Mouse (Mus musculus) heart, postnatal 25 days (tissue): ENCODE measurements around the gene Cdkn2aip. TPM values are rescaled to one million over a fixed set of nuclear protein-coding genes. Genes with fewer than 3 reads are reported as not detected.

Experiments used
- DNase-seq: peaks from one replicate; pipeline ENCODE4 v3.0.0; 2022; ENCODE audit warnings: low spot score
- intact Hi-C: fragments of 180-260 bp; cut with DNase I; formaldehyde crosslinking; loops from one replicate; pipeline ENCODE4 v1.15.1; 2025
- total RNA-seq, 2 experiments: library from RNA; stranded (reverse); gene quantifications; 2 replicates each; pipeline ENCODE4 v1.2.3; 2021

Cdkn2aip gene
- total RNA-seq, 2 experiments from 2014 or later, result 9.0 to 11.0 TPM

DNA sequence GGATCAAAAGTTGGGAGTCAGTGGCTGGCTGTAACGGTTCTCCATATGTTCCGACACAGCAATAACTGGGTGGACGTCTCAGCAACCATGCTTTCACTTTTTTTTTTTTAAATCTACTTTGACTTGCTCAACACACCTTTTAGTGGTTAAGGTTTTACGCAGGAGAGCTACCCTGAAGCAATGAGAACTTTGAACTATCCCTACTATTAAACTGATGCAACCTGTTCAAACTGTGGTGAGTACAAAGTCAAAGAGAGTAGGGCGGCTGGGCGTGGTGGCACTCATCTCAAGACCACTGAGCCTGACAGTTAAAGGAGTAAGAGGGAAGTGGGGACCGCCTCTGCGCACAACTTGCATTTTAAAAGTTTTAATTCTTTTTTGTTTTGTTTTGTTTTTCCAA lies 7.0 kb downstream of the Cdkn2aip start:
- intact Hi-C loops, result no loop called here

DNA sequence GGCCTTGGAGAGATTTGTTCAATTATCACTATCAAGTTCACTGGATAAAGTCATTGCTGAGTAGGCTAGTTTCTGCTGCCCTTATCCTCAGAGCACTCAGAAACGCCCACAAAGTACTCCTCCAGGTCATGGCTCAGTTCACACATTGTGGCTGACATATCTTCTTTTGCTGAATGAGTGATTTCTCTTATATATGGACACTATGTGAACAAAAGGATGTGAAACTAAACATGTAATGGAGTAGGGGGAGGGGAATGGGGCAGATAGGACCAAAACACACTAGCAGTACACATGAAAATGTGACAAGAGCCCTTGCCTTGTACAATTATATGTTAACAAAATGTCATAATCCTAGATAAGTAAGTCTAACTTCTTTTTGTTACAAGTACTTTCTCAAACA lies 11.4 kb downstream of the Cdkn2aip start:
- intact Hi-C loops, result no loop called here
- no peak for DNase-seq

More for the DNA sequence above, 7.0 kb downstream of the Cdkn2aip start:
- DNase-seq, result no peak

DNA sequence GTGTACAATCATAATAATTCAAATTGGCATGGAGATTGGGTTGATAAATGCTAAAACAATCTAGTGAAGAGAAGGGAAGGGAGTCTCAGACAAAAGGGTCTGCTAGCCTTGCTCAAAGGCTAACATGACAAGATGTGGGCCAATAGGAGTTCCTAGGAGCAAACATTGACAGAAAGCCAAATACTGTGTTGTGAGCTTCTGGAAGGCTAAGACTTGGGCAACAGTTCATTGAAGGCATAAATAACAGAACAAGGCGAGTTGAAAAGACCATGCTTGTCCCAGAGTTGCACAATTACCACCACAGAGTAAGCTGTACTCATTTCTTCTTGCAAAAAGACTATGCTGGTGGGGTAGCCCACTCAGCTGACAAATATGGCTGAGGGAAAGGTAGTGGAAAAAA lies 16.0 kb downstream of the Cdkn2aip start:
- DNase-seq, result no peak
- intact Hi-C loops, result no loop called here

DNA sequence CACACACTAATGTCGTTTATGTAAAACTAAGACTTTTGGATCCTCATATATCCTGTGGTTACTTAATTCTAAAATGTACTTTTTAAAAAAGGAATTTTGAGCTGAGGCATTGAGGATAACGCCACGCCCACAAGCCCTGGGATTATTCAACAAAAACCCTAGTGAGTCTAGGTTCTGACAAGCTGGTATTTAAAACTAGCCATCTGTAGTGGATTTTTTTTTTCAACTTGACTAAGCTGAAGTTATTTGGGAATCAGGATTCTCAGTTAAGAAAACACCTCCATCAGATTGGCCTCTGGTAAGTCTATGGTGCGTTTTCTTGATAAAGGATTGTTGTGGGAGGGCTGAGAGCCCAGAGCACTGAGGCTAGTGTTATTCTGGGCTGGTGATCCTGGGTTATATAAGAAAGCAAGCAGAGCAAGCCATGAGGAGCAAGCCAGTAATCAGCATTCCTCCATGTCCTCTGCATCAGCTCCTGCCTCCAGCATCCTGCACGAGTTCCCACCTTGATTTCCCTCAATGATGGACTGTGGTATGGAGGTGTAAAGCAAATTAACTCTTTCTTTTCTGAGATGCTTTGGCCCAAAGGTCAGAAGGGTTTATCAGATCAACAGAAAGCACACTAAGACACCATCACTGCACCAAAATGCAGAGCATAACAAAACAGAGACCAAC lies 18.2 kb downstream of the Cdkn2aip start:
- no peak for DNase-seq
- intact Hi-C loops, result no loop called here

DNA sequence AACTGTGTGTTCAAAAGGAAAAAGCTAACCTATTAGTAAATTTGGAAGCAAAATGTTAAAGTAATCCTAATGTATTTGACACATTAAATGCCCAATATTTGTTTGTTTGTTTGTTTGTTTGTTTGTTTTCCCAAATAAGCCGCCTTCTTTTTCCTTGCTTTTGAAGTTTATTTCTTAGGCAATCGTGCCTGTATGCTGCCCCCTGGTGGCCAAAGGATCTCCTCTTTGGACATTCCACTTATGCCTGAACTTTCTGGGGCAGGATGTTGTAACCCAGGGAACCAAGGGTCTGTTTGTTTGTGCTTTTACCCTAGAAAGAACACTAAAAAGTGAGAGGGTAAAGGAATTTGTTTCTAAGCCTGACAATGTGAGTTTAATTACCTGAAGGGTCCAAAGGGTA lies 20.6 kb downstream of the Cdkn2aip start:
- intact Hi-C loops, result loop anchor here (5.0 kb wide), 2 partner anchors 141 to 156 kb away; no protein-coding TSS in a partner anchor
- peak; percentile 27 for DNase-seq

DNA sequence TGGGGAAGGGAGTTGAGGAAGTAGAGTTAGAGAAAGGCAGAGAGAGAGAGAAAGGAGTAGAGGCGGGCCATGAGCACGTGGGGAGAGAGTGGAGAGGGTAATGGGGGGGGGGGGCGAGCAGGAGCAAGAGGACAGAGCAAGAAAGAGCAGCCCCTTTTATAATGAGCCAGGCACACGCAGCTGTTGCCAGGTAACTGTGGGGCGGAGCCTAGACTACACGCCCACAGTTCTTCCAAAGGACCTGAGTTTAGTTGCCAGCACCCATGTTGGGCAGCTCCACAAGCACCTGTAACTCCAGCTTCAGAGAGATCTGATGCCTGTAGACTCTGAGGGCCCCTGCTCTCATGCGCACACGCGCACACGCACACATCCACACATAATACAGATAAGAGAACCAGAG lies 21.9 kb downstream of the Cdkn2aip start:
- DNase-seq, result no peak
- intact Hi-C loops, result loop anchor here (5.0 kb wide), 2 partner anchors 140 to 155 kb away; no protein-coding TSS in a partner anchor

DNA sequence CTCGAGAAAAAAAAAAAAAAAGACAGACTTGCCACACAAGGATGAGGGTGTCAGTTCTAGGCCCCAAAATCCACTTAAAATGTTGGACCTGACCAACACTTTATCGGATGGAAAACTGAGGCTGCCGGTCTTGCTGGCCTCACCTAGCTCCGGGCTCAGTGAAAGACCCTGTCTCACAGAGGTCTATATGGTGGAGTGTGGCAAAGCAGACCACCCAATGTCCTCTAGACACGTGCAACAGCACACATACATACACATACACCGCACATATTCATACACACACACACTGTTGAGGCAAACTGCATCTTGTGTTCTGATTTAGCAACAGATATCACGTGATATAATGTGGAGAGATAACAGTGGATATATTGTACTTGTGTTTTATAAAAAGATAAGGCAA lies 22.4 kb downstream of the Cdkn2aip start:
- DNase-seq, result no peak

DNA sequence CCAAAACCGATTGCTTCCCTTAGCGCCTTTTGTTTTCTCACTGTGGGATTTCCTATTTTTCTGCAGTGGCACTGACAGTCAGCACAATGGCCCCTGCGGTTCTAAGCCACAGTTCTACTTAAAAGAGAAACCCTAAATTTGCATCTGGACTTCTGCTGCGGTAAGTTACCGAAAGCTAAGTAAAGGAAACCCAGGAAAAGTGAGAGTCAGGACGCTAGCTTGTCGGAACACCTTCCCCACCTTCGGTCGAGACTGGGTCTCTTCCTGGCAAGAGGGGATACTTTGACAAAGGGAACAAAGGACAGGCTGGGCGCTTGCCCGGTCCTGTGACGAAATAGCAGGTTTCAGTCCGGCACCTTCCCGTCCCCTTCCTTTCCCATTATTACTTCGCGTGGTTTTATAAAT lies 23.1 kb downstream of the Cdkn2aip start:
- DNase-seq, result peak; percentile 19
- intact Hi-C loops, result loop anchor here (5.0 kb wide), 2 partner anchors 138 to 153 kb away; no protein-coding TSS in a partner anchor

More for the DNA sequence above, 22.4 kb downstream of the Cdkn2aip start:
- intact Hi-C loops, result loop anchor here (5.0 kb wide), 2 partner anchors 139 to 154 kb away; no protein-coding TSS in a partner anchor

DNA sequence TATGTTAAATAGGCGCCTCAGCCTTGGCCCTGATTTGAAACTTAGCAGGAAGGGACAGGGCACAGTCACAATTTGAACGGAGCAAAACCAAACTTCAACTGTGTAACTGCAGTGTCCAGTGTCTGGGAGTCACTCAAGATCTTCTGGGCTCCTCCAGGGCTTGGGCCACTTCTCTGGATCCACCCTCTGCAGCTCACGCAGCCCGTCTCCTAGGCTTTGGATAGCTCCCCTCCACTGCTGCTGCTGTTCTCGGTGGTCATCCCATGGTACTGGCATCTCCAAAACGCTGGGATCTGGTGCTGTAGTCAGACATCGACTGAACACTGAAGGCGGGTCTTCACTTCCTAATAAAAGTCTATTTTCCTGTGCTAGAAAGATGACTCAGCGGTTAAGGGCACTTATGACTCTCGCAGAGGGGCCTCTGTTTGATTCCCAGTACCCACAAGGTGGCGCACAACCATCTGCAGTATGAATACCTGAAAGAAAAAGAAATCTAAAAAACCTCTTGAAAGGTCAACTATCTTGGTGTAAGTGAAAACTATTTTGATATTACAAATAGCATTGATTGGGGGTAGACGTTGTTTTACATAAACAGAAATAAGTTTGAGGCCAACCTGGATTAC lies 23.9 kb downstream of the Cdkn2aip start:
- intact Hi-C loops, result loop anchor here (5.0 kb wide), 2 partner anchors 138 to 153 kb away; no protein-coding TSS in a partner anchor
- no peak for DNase-seq

DNA sequence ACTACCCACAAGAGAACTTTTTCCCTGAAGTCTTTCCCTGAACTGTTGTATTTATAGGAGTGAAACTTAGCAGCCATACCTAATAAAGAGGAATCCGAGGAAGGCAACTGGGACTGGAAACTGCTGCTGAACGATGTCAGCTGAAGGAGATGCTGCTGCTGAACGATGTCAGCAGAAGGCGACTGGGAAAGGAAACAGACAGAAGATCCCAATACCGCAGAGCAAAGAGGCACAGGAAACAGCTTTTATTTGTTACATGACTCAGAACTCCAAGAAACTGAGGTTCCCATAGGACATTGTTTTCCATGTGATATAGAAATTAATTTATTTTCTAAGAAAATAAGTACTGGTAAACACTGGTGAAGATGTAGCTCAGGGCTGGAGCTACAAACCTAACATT lies 29.3 kb downstream of the Cdkn2aip start:
- no peak for DNase-seq
- intact Hi-C loops, result no loop called here

DNA sequence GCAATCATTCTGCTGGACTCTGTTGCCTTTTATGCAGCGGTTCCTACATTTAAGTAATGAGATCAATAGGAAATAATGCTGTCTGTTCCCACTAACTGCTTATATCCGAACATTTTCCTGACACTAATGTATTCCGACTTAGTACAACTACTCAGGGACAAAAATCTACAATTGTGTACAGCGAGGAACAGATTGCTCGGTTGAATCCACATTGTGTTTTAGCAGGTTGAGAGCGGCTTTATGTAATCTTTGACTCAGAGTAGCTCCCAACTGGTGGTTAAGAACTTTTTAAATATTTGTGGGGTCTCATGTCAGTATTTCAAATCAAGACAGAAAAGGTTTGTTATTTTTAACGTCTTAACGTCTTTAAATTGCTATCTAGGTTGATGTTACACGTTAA lies 29.7 kb downstream of the Cdkn2aip start:
- DNase-seq, result no peak
- intact Hi-C loops, result no loop called here

DNA sequence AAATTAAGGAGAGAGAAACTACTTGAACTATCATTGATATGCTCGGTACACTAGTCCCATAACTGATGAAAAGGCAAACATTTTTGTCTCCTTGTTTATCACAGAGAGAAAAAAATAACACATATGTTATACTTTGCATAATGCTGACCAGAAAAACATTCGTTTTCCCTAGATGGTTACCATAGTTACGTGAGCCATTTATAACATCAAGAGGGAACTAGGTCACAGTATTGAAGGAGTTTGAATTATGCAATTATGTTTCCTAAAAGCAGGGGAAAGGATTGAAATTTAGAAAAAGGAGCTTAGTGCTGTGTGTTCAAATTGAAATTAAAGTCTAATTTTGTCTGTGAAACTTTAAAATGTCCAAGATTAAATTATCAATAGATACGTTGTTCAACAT lies 33.4 kb downstream of the Cdkn2aip start:
- intact Hi-C loops, result no loop called here
- DNase-seq, result no peak

DNA sequence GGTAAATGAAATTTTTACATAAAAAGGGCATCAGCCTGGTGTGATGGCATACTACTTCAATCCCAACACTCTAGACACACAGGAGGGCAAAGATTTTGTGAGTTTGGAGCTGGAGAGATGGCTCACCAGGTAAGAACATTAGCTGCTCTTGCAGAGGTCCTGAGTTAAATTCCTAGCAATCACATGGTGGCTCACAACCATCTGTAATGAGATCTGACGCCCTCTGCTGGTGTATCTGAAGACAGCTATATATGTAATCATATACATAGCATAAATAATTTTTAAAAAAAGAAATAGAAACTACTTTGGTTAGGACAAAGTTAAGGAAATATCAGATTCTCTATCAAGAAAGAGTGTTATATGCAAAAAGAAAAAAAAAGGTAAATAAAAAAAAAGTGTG lies 34.1 kb downstream of the Cdkn2aip start:
- no peak for DNase-seq
- intact Hi-C loops, result loop anchor here (5.0 to 10.0 kb wide), 2 partner anchors 147 to 265 kb away; partner anchors contain the start of genes Rwdd4a and Trappc11

DNA sequence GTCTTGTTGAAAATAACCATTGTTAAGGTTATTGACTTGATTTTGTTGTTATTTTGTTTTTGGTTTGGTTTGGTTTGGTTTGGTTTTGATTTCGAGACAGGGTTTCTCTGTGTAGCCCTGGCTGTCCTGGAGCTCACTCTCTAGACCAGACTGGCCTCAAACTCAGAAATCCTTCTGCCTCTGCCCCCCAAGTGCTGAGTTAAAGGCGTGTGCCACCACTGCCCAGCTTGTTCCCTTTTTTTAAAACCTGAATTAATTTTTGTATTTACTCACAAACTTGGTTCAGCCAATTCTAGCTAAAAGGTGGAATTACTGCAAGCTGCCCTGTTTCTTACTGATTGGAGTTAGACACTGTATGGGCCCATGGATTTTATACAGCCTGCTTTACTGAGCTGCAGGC lies 37.1 kb downstream of the Cdkn2aip start:
- intact Hi-C loops, result loop anchor here (5.0 to 10.0 kb wide), 2 partner anchors 144 to 262 kb away; partner anchors contain the start of genes Rwdd4a and Trappc11
- DNase-seq, result no peak

DNA sequence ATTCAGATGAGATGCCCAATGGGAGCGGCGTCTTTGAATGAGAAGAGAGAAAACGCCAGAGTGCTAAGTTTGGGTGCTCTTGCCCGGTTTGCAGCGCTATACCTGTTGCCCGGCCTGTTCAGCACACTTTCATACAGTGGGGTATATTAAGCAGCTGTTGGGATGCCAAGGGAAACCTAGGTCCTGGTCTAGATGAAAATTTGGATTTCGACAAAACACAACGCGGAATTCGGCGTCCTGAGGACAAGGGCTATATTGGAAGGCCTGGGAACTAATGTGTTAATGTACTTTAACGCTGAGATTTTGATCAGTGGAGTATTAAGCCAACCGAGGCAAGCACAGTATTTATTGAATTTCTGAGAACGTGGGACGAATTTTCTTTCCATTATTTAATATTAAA lies 37.5 kb downstream of the Cdkn2aip start:
- intact Hi-C loops, result loop anchor here (5.0 to 10.0 kb wide), 2 partner anchors 144 to 261 kb away; partner anchors contain the start of genes Rwdd4a and Trappc11
- DNase-seq, result no peak

DNA sequence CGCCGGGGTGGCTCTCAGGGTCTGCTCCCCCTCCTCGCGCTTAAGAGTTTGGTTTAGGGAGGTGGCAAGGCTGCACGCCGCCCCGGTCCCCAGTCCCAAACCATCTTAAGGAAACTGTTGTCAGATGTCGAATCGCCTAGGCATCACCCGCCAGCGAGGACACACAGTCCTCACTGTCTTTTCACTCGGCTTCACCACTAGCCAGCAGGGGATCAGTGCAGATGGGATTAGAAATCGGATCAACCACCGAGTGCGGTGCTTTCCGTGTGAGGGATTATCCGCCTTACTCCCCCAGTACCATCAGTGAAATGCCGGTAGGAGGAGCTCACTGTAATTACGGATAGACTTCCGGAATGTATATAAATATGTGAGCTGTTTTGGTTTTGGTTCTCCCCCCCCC lies 37.9 kb downstream of the Cdkn2aip start:
- intact Hi-C loops, result loop anchor here (2.0 to 10.0 kb wide), 3 partner anchors 37 to 261 kb away; partner anchors contain the start of genes Cdkn2aip, Rwdd4a and Trappc11
- DNase-seq, result no peak

DNA sequence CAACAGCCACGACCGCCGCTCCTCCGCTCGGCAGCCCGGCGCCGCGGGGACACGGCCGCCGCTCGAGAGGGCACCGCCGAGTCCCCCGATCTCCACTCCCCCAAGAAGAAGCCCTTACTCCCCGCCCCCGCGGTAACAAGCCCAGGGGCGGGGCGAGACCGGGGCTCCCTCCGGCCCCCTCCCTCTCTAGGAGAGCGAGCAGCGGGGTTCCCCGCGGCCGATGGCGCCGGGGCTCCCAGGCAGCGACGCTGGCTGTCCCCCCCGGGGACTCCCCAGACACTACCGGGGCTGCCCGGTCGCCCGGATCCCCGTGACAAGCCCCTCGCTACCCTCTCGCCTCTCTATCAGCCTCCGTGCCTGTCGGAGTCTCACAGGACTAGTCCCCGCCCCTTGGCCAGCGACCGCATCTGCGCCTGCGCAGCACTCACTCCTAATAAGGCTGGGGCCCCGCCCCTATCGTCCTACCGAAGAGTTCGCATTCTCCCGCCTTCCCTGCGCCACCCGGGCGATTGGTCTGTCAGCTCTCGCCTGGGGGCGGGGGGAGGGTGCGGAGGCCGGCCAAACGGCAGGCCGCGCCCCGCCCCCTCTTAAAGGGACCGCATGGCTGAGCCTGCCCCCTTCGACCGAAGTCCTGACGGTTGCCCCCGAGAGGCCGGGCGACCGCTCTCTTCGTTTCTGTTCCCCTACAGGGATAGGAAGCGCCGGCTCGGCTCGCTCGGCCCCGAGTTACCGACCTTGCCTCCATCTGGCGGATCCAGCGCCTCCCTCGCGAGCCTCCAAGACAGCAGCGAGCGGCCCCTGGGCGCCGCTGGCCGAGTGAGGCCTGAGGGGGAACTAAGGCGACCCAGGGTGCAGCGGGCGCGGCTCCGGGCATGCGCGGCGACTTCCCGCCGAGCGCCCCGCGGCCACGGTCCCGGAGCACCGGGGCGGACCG lies 38.7 kb downstream of the Cdkn2aip start, which contains the start of gene Ing2:
Ing2 (minus strand) TSS at position 780 of the 934 bp plus-strand sequence.
- intact Hi-C loops, result loop anchor here (2.0 to 10.0 kb wide), 3 partner anchors 38 to 260 kb away; partner anchors contain the start of genes Cdkn2aip, Rwdd4a and Trappc11

DNA sequence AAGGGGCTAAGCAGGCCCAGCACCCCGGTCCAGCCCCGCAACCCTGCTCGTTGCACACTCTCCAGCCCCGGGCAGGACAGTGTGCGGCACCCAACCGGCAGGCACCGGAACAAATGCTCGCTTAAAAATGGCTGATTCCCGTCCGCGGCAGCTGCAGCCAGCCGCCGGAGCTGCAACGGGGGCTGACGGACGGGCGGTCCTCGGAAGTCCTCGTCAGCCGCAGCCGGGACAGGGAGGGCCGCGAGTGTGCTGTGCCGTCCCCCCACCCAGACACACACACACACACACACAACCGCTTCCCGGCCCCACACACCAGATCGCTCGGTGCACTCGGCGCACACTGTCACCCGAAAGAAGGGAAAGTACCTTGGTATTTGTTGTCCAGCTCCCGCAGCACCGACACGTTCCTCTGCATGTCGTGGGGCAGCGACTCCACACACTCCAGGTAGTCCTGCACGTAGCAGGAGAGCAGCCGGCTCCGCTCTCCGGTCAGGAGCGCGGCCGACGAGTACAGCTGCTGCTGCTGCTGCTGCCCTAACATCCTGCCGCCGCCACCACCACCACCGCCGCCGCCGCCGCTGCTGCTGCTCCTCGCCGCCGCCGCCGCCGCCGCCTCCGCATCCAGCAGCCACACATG lies 39.5 kb downstream of the Cdkn2aip start:
- peak; percentile 6 for DNase-seq
- intact Hi-C loops, result loop anchor here (2.0 to 10.0 kb wide), 2 partner anchors 39 to 259 kb away; partner anchors contain the start of gene Cdkn2aip

More for the DNA sequence above, 38.7 kb downstream of the Cdkn2aip start, which contains the start of gene Ing2:
- peak; percentile 100 for DNase-seq
